Mouse (Mus musculus): Measurements from ENCODE around the gene Ydjc. TPM values are rescaled to one million over a fixed set of nuclear protein-coding genes. Genes with fewer than 3 reads are reported as not detected.

The Ydjc gene
- total and polyA plus RNA-seq, 3 experiments = 56.7 to 68.5 TPM; not detected in 1

DNA sequence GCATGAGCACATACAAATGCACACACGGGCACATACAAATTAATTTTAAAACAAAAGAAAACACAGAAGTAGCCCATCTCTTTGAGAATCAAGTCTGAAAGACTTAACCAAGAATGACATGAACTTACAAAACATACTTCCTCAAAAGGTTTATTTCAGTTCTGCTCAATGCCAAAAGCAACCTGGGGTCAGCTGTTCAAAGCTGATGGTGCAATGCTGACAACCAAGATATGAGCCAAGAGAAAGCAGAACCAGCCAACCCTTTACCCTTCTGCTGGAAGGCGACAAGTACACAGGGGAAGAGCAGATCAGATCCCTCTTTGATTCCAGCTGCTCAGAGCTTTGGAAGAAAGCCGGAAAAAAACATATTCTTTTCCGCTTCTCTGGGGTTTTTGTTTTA, 37.0 kb downstream of the Ydjc start (continued):
- TF ChIP-seq NRF1 (IDR thresholded peaks at IDR 0.05; ENCODE audit: insufficient read depth, low read depth, low read length, poor library complexity, severe bottlenecking) (no peak), MAZ (IDR thresholded peaks at IDR 0.05; ENCODE audit: low read depth, low read length) (no peak), NELFE (IDR thresholded peaks at IDR 0.05; ENCODE audit: low read depth, low read length) (no peak), JUND (IDR thresholded peaks at IDR 0.05; ENCODE audit: low read depth, low read length) (no peak), TCF12 (IDR thresholded peaks at IDR 0.05; ENCODE audit: low read depth, low read length) (peak; percentile 86), BHLHE40 (IDR thresholded peaks at IDR 0.05; ENCODE audit: borderline replicate concordance, low read depth, low read length) (no peak), ZKSCAN1 (IDR thresholded peaks at IDR 0.05; ENCODE audit: low read depth, low read length) (no peak), E2F4 (IDR thresholded peaks at IDR 0.05; ENCODE audit: borderline replicate concordance, low read depth, low read length) (no peak), TAL1 (IDR thresholded peaks at IDR 0.05; ENCODE audit: low read length) (peak; percentile 85), SMC3 (IDR thresholded peaks at IDR 0.05; ENCODE audit: low read depth, low read length) (no peak), ZC3H11A (IDR thresholded peaks at IDR 0.05; ENCODE audit: low read depth, low read length) (no peak; the same call in 1 of the 2 replicates), POLR2A (IDR thresholded peaks at IDR 0.05; ENCODE audit: control insufficient read depth in 1 of 2, insufficient read depth in 1 of 2, low read depth in 1 of 2, low read length in 2 of 2, poor library complexity in 1 of 2) (no peak), ETS1 (IDR thresholded peaks at IDR 0.05; ENCODE audit: low read depth, low read length) (peak; percentile 100), MEF2A (IDR thresholded peaks at IDR 0.05; ENCODE audit: extremely low read depth, insufficient replicate concordance, low read depth, low read length, poor library complexity, severe bottlenecking) (no peak), CTCF (IDR thresholded peaks at IDR 0.05 in 2 of 3, conservative IDR thresholded peaks at IDR 0.05 in 1 of 3; ENCODE audit: control insufficient read depth in 1 of 3, insufficient read depth in 1 of 3, low read depth in 2 of 3, low read length in 3 of 3, poor library complexity in 1 of 3, severe bottlenecking in 1 of 3) (no peak), ZNF384 (IDR thresholded peaks at IDR 0.05; ENCODE audit: low read depth, low read length) (0 out of 2 replicates have a peak, but pooled peaks have one; percentile 17), CHD1 (IDR thresholded peaks at IDR 0.05; ENCODE audit: low read depth, low read length) (0 out of 2 replicates have a peak, but pooled peaks have one; percentile 66), UBTF (IDR thresholded peaks at IDR 0.05; ENCODE audit: borderline replicate concordance, insufficient read depth, low read depth, low read length) (no peak), RCOR1 (IDR thresholded peaks at IDR 0.05; ENCODE audit: low read depth, low read length) (peak; percentile 87), MYB (IDR thresholded peaks at IDR 0.05; ENCODE audit: low read depth, low read length) (no peak), ZMIZ1 (IDR thresholded peaks at IDR 0.05; ENCODE audit: low read depth, low read length) (no peak)

DNA sequence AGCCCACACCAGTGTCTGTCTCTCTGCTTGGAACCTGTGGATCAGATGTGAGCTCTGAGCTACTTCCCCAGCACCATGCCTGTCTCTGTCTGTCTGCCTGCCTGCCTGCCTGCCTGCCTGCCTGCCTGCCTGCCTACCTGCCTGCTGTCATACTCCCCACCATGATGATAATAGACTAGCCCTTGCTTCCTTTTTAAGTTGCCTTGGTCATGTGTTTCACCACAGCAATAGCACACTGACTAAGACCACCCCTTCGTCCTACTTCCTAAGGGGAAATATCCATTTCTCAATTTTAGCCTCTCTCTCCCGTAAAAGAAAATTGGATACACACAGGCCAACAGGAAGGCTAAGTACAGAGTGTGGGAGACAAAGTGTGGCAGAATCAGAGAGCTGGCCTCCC, 37.7 kb downstream of the Ydjc start:
- H3K27me3 ChIP-seq (ENCODE audit: control insufficient read depth in 1 of 2, insufficient read depth in 2 of 2, low read length in 2 of 2) = no peaks in the 10 kb centered on the region
- no peak overlapping the region for H3K4me3 ChIP-seq (ENCODE audit: control insufficient read depth in 1 of 2, insufficient read depth in 1 of 2, low read depth in 2 of 2, low read length in 2 of 2)
- H3K27ac ChIP-seq (ENCODE audit: control insufficient read depth, low read depth, low read length) = peak overlapping the region; percentile 43
- peaks cover 20 to 51% of the 10 kb centered on the region in 2 experiments for H3K36me3 ChIP-seq (ENCODE audit: control insufficient read depth in 1 of 2, insufficient read depth in 2 of 2, low read length in 2 of 2)
- H3K4me1 ChIP-seq (ENCODE audit: control insufficient read depth in 1 of 2, insufficient read depth in 2 of 2, low read length in 2 of 2) = peaks cover 18 to 23% of the 10 kb centered on the region in 2 experiments
- H3K9me3 ChIP-seq (replicated peaks; ENCODE audit: insufficient read depth, low read length) = no peaks in the 10 kb centered on the region
- H3K9ac ChIP-seq (ENCODE audit: control insufficient read depth, low read depth, low read length, poor library complexity, severe bottlenecking) = no peak overlapping the region
- H3K79me2 ChIP-seq (ENCODE audit: control insufficient read depth, insufficient read depth, low read length, poor library complexity) = peaks cover 59% of the 10 kb centered on the region
- DNase-seq (ENCODE audit: low read depth, low spot score) = peak; percentile 42
- TF ChIP-seq ZKSCAN1 (IDR thresholded peaks at IDR 0.05; ENCODE audit: low read depth, low read length) (0 out of 2 replicates have a peak, but pooled peaks have one; percentile 26), ZMIZ1 (IDR thresholded peaks at IDR 0.05; ENCODE audit: low read depth, low read length) (no peak)

All from MEL (cell line).